Mouse (Mus musculus) heart, postnatal 0 days (tissue): ENCODE measurements around the gene Rsph3b. TPM values are rescaled to one million over a fixed set of nuclear protein-coding genes. Genes with fewer than 3 reads are reported as not detected.
A peak's percentile ranks its signal among the peaks of the same experiment; 100 is the strongest.
"Not testable (repeated sequence)": the region's sequence is repeated elsewhere in the genome, so short reads cannot be mapped to it uniquely, and the experiment has no call there.

Experiments
- ATAC-seq: fragments of 200-750 bp; cut with Nextera tagmentation; 2 replicates; pipeline ENCODE4 v1.8.0; 2017; ENCODE audit warnings: low read depth, moderate number of reproducible peaks, moderate library complexity; ENCODE audit not compliant: insufficient read depth
- DNase-seq: peaks from one replicate; pipeline ENCODE4 v3.0.0-alpha.2; 2016; ENCODE audit warnings: low spot score
- H3K27ac ChIP-seq: fragments of 300-500 bp; sonication (generic); 2 replicates; pipeline ENCODE4 v1.5.1; 2014; ENCODE audit warnings: low read depth, mild to moderate bottlenecking
- H3K27me3 ChIP-seq: fragments of 300-500 bp; sonication (generic); 2 replicates; pipeline ENCODE4 v1.6.1; 2014; ENCODE audit warnings: low read length, mixed read lengths; ENCODE audit not compliant: control insufficient read depth, insufficient read depth
- H3K36me3 ChIP-seq: fragments of 300-500 bp; sonication (generic); replicated peaks from 2 replicates; pipeline ENCODE4 v1.6.1; 2014; ENCODE audit warnings: low read length, mixed read lengths; ENCODE audit not compliant: control insufficient read depth, insufficient read depth
- H3K4me1 ChIP-seq: fragments of 300-500 bp; sonication (generic); 2 replicates; pipeline ENCODE4 v1.6.1; 2014; ENCODE audit warnings: antibody characterized with exemption; ENCODE audit not compliant: control insufficient read depth, insufficient read depth
- H3K4me2 ChIP-seq: fragments of 300-500 bp; sonication (generic); 2 replicates; pipeline ENCODE4 v1.6.1; 2014; ENCODE audit warnings: low read depth, mild to moderate bottlenecking, low read length, moderate library complexity
- H3K4me3 ChIP-seq: fragments of 300-500 bp; sonication (generic); 2 replicates; pipeline ENCODE4 v1.5.1; 2014; ENCODE audit warnings: low read depth, low read length
- H3K9ac ChIP-seq: fragments of 300-500 bp; sonication (generic); replicated peaks from 2 replicates; pipeline ENCODE4 v1.6.1; 2014; ENCODE audit warnings: low read depth, low read length, mixed read lengths
- H3K9me3 ChIP-seq: fragments of 300-500 bp; sonication (generic); replicated peaks from 2 replicates; pipeline ENCODE4 v1.6.1; 2016; ENCODE audit warnings: low read length; ENCODE audit not compliant: control insufficient read depth
- WGBS: fragments of 180-500 bp; shearing (Covaris S2); extraction: QIAGEN DNeasy Blood & Tissue Kit; methylation state at CpG from one replicate; pipeline ENCODE4 v1.1.7; 2014; 5-methylcytosine and 5-hydroxymethylcytosine counted together
- polyA plus RNA-seq: library from polyadenylated mRNA; unstranded; fragments of >200 nt; fragmentation: Nextera tagmentation; extraction: Ambion mirVana; gene quantifications from 2 replicates; pipeline ENCODE4 v1.2.1, GENCODE M21; 2015
- total RNA-seq: library from RNA; depleted of rRNA; stranded (reverse); fragments of >200 nt; gene quantifications from 2 replicates; pipeline ENCODE4 v1.2.3, GENCODE M21; 2014; ENCODE audit warnings: low replicate concordance

Rsph3b gene
- total and polyA plus RNA-seq, 2 experiments from 2014 or later: 72.9 to 100 TPM

DNA sequence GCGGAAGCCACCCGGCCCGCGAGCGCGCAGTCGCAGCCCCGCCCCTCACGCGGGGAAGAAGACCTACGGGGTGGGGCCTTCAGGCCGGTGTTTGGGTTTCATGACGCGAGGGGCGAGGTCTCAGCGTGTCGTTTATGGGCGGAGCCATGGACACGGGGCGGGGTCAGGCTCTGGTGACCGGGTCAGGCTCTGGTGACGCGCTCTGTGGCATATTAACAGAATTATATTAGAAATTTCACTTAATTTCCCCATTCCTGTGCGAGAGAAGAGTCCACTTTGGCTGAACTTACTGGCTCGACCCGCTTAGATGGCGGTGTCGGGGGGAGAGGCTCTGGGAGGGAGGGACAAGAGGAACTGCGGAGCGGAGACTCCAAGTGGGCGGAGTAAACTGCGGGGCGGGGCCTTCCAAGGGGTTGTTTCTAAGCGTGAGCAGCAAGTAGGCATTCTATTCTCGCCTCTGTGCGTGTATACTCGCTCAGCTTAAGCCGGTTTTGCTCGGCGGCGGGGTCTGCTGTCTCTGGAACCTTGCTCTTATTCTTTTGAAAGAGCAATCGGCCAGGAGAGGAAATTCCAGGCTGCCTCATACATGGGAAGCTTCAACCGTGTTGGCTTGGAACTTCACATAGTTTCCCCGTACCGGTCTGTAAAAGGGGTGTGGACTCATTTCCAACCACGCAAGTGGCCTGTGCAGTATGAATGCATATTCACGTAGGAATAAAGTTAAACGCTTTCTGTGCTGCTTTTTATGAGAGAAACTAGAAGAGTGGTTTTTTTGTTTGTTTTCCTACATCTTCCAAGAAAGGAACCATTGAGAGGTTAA is 12.9 kb upstream of the Rsph3b start:
- H3K36me3 ChIP-seq, H3K4me1 ChIP-seq, H3K9ac ChIP-seq, H3K27me3 ChIP-seq, H3K9me3 ChIP-seq: not testable (repeated sequence)
- peak; percentile 97 for ATAC-seq
- Histone ChIP-seq H3K4me3 (peak overlapping the region; percentile 56), H3K27ac (peak overlapping the region; percentile 70), H3K4me2 (peak overlapping the region; percentile 51)
- WGBS: 2% methylated on average over 16 of the region's 48 CpGs
- peak; percentile 5 for DNase-seq

DNA sequence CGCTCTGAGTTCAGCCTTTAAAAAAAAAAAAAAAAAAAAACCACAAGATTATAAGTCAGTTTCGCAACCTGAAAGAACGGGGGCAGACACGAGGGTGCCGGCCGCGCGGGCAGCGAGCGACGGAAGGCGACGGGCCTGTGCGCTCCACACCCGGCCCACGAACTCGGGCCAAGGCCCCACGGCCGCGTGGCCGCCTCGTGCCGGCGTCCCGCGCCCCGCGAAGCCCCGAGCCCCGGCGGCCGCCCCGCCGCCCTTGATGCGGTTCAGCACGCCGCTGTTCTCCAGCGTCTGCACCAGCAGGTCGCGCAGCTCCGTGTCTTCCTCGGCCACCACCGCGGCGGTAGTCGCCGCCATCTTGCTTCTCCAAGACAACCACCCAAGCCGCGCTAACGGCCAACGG is 12.3 kb upstream of the Rsph3b start, which contains the start of gene Tagap1:
TSS of gene Tagap1 (minus strand) at position 381 of the 400 bp plus-strand sequence.
- H3K9me3 ChIP-seq, DNase-seq, H3K36me3 ChIP-seq, H3K9ac ChIP-seq, H3K27me3 ChIP-seq, H3K4me1 ChIP-seq, ATAC-seq: not testable (repeated sequence)
- H3K4me3 ChIP-seq: peak within 1 kb of the TSS; percentile 56
- peak within 1 kb of the TSS; percentile 54 for H3K4me2 ChIP-seq
- 1% methylated on average over 39 of the region's 51 CpGs for WGBS
- peak within 1 kb of the TSS; percentile 75 for H3K27ac ChIP-seq

DNA sequence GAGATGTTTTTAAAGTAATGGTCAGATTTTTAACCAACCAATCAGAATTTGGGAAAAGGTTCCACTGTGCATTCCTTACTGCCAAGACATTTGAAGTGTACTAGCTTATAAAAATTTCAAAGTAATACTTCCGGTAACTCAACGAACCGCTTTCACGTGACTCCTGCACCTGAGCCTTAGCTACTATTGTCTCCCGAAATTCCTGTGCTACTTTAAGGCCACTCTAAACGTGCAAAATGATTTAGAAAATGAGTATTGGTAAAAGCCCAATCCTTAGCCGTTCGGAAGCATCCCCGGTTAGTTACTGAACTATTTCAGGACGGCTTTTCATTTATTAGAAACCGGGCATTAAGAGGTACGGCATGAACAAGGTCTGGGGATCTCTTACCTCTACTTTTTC is 11.9 kb upstream of the Rsph3b start:
- not testable (repeated sequence) for ATAC-seq, H3K9ac ChIP-seq
- under 1% methylated on average over 10 of the region's 12 CpGs for WGBS

DNA sequence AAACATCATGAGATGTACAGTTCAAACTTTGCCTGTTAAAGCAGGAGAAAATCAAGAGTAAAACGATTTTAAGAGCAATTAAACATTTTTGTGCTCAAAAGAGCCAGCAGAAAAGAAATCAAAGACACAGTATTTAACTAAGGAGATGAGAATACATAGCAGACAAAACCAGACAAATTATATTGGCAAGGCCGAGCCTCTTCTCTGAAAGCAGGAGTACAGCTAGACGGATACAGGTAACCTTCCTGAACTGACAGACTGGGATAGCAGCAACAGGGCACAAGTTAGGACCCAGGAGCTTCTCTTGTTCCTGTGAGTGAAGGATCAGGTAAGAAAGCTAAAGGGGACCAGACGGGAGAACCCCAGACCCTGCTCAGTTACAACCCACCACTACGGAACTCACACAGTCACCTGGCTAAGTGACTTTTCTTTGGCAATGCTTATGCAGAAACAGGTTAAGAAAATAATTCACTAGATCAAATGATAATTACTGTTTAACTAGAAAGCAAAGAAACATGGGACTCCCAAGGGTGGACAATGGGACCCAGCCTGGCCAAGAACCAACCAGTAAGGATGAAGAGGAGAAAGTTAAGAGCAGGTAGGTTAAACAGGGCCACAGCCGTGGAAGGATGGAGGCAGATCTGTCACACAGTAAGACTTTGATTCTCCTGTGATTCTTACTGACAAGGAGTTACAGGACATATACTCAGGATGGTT is 11.2 kb upstream of the Rsph3b start:
- not testable (repeated sequence) for H3K9me3 ChIP-seq

More for the DNA sequence above, 11.9 kb upstream of the Rsph3b start:
- DNase-seq, H3K4me1 ChIP-seq, H3K9me3 ChIP-seq, H3K27me3 ChIP-seq, H3K36me3 ChIP-seq, H3K27ac ChIP-seq: not testable (repeated sequence)
- Histone ChIP-seq H3K4me3 (peak overlapping the region; percentile 56), H3K4me2 (peak overlapping the region; percentile 54)

DNA sequence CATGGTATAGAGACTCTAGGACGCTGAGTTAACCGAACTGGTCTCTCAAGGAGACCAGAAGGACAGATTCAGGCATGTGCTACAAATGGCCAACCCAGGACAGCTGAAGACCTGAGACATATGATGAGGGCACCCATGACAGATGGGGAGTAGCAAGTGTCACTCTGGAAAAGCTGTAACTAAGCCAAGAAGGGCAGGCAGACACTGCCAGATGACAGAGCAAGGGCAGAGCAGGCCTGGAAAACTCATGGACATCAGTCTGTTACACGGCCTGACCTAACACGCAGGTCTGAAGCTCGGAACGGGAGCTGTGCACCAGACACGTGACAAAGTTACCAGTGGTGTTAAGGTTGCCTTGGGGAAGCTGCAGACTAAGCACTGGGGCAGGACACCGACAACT is 10.4 kb upstream of the Rsph3b start:
- not testable (repeated sequence) for H3K27me3 ChIP-seq, H3K36me3 ChIP-seq, ATAC-seq, H3K9me3 ChIP-seq, H3K4me1 ChIP-seq, H3K27ac ChIP-seq, H3K4me3 ChIP-seq, H3K9ac ChIP-seq, H3K4me2 ChIP-seq
- peak; percentile 7 for DNase-seq
- WGBS: 65% methylated on average over 5 of the region's 8 CpGs

More for the DNA sequence above, 11.2 kb upstream of the Rsph3b start:
- not testable (repeated sequence) for DNase-seq, H3K27me3 ChIP-seq, H3K9ac ChIP-seq, H3K4me1 ChIP-seq, H3K36me3 ChIP-seq, H3K27ac ChIP-seq, ATAC-seq, H3K4me3 ChIP-seq
- WGBS: 71% methylated on average over 3 of the region's 6 CpGs
- peak overlapping the region; percentile 54 for H3K4me2 ChIP-seq

DNA sequence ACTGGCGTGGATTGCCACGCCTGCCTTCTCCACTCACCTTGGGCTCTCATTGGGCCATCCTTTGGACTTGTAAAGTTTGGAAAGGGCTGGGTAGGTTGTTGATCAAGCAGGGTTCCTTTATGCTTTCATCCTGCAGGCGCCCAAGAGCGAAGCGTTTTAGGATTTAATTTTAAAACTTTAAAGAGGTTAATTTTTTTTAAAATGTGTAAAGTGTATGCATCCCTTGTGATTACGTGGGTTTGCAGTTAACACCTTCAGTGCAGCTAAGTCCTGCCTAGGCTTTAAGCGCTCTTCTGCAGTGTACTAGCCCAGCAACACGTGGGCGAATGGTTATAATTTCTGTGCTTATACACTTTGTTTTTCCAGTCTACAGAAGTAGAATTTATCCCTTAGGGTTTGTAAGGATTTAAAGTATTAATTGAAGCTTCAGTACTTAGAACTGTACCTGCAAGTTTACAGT is 317 bp upstream of the Rsph3b start:
- WGBS: 8% methylated on average over 8 of the region's 9 CpGs
- H3K4me1 ChIP-seq, H3K9me3 ChIP-seq, H3K36me3 ChIP-seq, H3K27me3 ChIP-seq: not testable (repeated sequence)
- Histone ChIP-seq H3K27ac (peak overlapping the region; percentile 88), H3K9ac (peak overlapping the region; percentile 36; the same call in 1 of the 2 replicates), H3K4me2 (peak overlapping the region; percentile 64), H3K4me3 (peak overlapping the region; percentile 66)
- DNase-seq (peak; percentile 21), ATAC-seq (peak; percentile 25; the same call in 1 of the 2 replicates)

DNA sequence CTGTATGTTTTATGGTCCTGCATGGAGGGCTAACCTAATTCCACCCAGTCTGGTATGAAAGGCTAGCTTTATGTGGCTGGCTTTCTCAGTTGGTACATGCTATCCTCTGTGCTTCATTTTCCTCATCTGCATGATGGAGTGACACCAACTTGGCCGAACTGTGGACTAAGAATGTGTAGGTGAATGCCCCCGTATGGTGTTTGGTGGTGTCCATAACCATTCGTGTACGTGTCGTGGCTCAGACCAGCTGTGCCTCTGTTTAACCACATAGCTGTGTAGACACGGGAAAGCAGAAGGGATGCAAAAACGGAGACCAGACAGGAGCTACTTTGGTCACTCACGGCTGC is 872 bp downstream of the Rsph3b start:
- not testable (repeated sequence) for ATAC-seq, H3K9ac ChIP-seq, H3K4me1 ChIP-seq, H3K27ac ChIP-seq, H3K27me3 ChIP-seq, DNase-seq, H3K36me3 ChIP-seq, H3K9me3 ChIP-seq
- Histone ChIP-seq H3K4me2 (peak overlapping the region; percentile 64), H3K4me3 (peak overlapping the region; percentile 66)
- no CpG with 5 or more reads among the region's 8 CpGs for WGBS

DNA sequence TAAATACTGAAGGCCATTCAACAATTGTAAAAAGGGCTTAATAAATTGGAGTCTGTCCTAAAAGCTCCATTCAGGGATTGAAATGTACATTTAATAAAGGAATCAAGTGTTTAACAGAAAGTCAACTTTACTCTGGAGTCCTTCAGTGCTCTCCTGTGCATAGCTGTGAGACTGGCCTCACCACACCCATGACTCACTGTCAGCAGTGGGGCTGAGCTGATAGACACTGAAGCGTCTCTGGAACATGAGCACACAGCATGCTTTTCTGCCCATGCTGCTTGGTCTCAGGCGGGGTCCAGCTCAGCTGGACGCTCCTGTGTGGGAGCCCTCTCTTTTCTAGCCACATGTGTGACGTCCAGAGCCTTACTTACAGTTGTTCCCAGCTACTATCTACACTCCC is 5.9 kb downstream of the Rsph3b start:
- DNase-seq, H3K9me3 ChIP-seq, H3K4me2 ChIP-seq, H3K4me3 ChIP-seq, H3K9ac ChIP-seq, H3K27me3 ChIP-seq, H3K36me3 ChIP-seq, H3K4me1 ChIP-seq, H3K27ac ChIP-seq, ATAC-seq: not testable (repeated sequence)
- WGBS: no CpG with 5 or more reads among the region's 4 CpGs
